Mouse (Mus musculus) stomach, embryonic 14.5 days (tissue): ENCODE data around the gene Macrod2. TPM values are rescaled to one million over a fixed set of nuclear protein-coding genes. Genes with fewer than 3 reads are reported as not detected.

Source experiments
- ATAC-seq: fragments of 200-750 bp; cut with Nextera tagmentation; 2 replicates; pipeline ENCODE4 v1.8.0; 2017; ENCODE audit warnings: low read depth, moderate TSS enrichment; ENCODE audit not compliant: insufficient number of reproducible peaks, insufficient read depth, low FRiP score
- H3K27ac ChIP-seq: fragments of 300-500 bp; sonication (generic); 2 replicates; pipeline ENCODE4 v1.5.1; 2014; ENCODE audit warnings: mild to moderate bottlenecking, low read length, moderate library complexity, mixed read lengths
- H3K27me3 ChIP-seq: fragments of 300-500 bp; sonication (generic); 2 replicates; pipeline ENCODE4 v1.6.1; 2014; ENCODE audit warnings: low read length, control low read depth, mixed read lengths; ENCODE audit not compliant: control insufficient read depth, insufficient read depth
- H3K36me3 ChIP-seq: fragments of 300-500 bp; sonication (generic); 2 replicates; pipeline ENCODE4 v1.6.1; 2014; ENCODE audit warnings: mild to moderate bottlenecking, control low read depth, low read length, moderate library complexity, mixed read lengths; ENCODE audit not compliant: control insufficient read depth, insufficient read depth
- H3K4me1 ChIP-seq: fragments of 300-500 bp; sonication (generic); 2 replicates; pipeline ENCODE4 v1.6.1; 2014; ENCODE audit warnings: low read length, control low read depth, mixed read lengths; ENCODE audit not compliant: control insufficient read depth, insufficient read depth
- H3K4me2 ChIP-seq: fragments of 300-500 bp; sonication (generic); replicated peaks from 2 replicates; pipeline ENCODE4 v1.6.1; 2014; ENCODE audit warnings: low read depth, low read length, control low read depth
- H3K4me3 ChIP-seq: fragments of 300-500 bp; sonication (generic); 2 replicates; pipeline ENCODE4 v1.5.1; 2014; ENCODE audit warnings: low read depth, low read length, control low read depth
- H3K9ac ChIP-seq: fragments of 300-500 bp; sonication (generic); replicated peaks from 2 replicates; pipeline ENCODE4 v1.6.1; 2014; ENCODE audit warnings: low read depth, mild to moderate bottlenecking, control low read depth, low read length, moderate library complexity, mixed read lengths
- H3K9me3 ChIP-seq: fragments of 300-500 bp; sonication (generic); 2 replicates; pipeline ENCODE4 v1.6.1; 2016; ENCODE audit warnings: low read depth, low read length, control low read depth; ENCODE audit not compliant: control insufficient read depth
- WGBS: fragments of 180-500 bp; shearing (Covaris S2); extraction: QIAGEN DNeasy Blood & Tissue Kit; methylation state at CpG from one replicate; pipeline ENCODE4 v1.1.7; 2014; 5-methylcytosine and 5-hydroxymethylcytosine counted together
- polyA plus RNA-seq: library from polyadenylated mRNA; unstranded; fragments of >200 nt; fragmentation: Nextera tagmentation; extraction: Ambion mirVana; gene quantifications from 2 replicates; pipeline ENCODE4 v1.2.1, GENCODE M21; 2014

Macrod2 gene
- polyA plus RNA-seq, 1 experiment from 2014 or later: 40.9 TPM

GRCm38 (mm10) chr2:140691403-140691802 is 296.3 kb downstream of the Macrod2 start:
- Histone ChIP-seq H3K4me3 (no peak overlapping the region), H3K4me1 (no peaks in the 10 kb centered on the region), H3K9ac (no peak overlapping the region), H3K27ac (no peak overlapping the region), H3K27me3 (no peaks in the 10 kb centered on the region), H3K36me3 (no peaks in the 10 kb centered on the region), H3K9me3 (no peaks in the 10 kb centered on the region), H3K4me2 (no peak overlapping the region)
- no peak for ATAC-seq
- WGBS: 75% methylated on average over 1 of the region's 1 CpGs

GRCm38 (mm10) chr2:140692461-140692860 is 297.4 kb downstream of the Macrod2 start:
- Histone ChIP-seq H3K27ac (no peak overlapping the region), H3K9ac (no peak overlapping the region), H3K4me2 (no peak overlapping the region), H3K27me3 (no peaks in the 10 kb centered on the region), H3K36me3 (no peaks in the 10 kb centered on the region), H3K4me1 (no peaks in the 10 kb centered on the region), H3K9me3 (no peaks in the 10 kb centered on the region), H3K4me3 (no peak overlapping the region)
- ATAC-seq: no peak
- 48% methylated on average over 4 of the region's 4 CpGs for WGBS

- ATAC-seq: no peak
- Histone ChIP-seq H3K36me3 (no peaks in the 10 kb centered on the region), H3K9ac (no peak overlapping the region), H3K9me3 (no peaks in the 10 kb centered on the region), H3K4me1 (no peaks in the 10 kb centered on the region), H3K27me3 (no peaks in the 10 kb centered on the region), H3K27ac (no peak overlapping the region), H3K4me2 (no peak overlapping the region), H3K4me3 (no peak overlapping the region)
- WGBS: 82% methylated on average over 5 of the region's 5 CpGs
These were observed 298.7 kb downstream of the Macrod2 start for GRCm38 (mm10) chr2:140693845-140694244.

- Histone ChIP-seq H3K9me3 (no peaks in the 10 kb centered on the region), H3K4me1 (no peaks in the 10 kb centered on the region), H3K4me2 (no peak overlapping the region), H3K27me3 (no peaks in the 10 kb centered on the region), H3K9ac (no peak overlapping the region), H3K36me3 (no peaks in the 10 kb centered on the region), H3K27ac (no peak overlapping the region), H3K4me3 (no peak overlapping the region)
- 46% methylated on average over 3 of the region's 3 CpGs for WGBS
- no peak for ATAC-seq
These were observed 303.5 kb downstream of the Macrod2 start for GRCm38 (mm10) chr2:140698585-140698984.

GRCm38 (mm10) chr2:140703377-140703776 is 308.3 kb downstream of the Macrod2 start:
- no peak overlapping the region for H3K4me3 ChIP-seq
- no peak overlapping the region for H3K9ac ChIP-seq
- H3K4me2 ChIP-seq: no peak overlapping the region

GRCm38 (mm10) chr2:140704146-140704545 is 309.0 kb downstream of the Macrod2 start:
- H3K9me3 ChIP-seq: no peaks in the 10 kb centered on the region
- H3K4me3 ChIP-seq: no peak overlapping the region
- no peaks in the 10 kb centered on the region for H3K4me1 ChIP-seq
- no peak overlapping the region for H3K27ac ChIP-seq
- H3K9ac ChIP-seq: no peak overlapping the region
- H3K27me3 ChIP-seq: no peaks in the 10 kb centered on the region
- 32% methylated on average over 3 of the region's 3 CpGs for WGBS
- ATAC-seq: no peak
- no peak overlapping the region for H3K4me2 ChIP-seq
- H3K36me3 ChIP-seq: no peaks in the 10 kb centered on the region

More at GRCm38 (mm10) chr2:140703377-140703776, 308.3 kb downstream of the Macrod2 start:
- Histone ChIP-seq H3K27ac (no peak overlapping the region), H3K27me3 (no peaks in the 10 kb centered on the region), H3K4me1 (no peaks in the 10 kb centered on the region), H3K36me3 (no peaks in the 10 kb centered on the region), H3K9me3 (no peaks in the 10 kb centered on the region)
- ATAC-seq: no peak
- 50% methylated on average over 4 of the region's 4 CpGs for WGBS

- 14% methylated on average over 2 of the region's 2 CpGs for WGBS
- ATAC-seq: no peak
- H3K9me3 ChIP-seq: no peaks in the 10 kb centered on the region
These were observed 310.2 kb downstream of the Macrod2 start for GRCm38 (mm10) chr2:140705278-140705677.

GRCm38 (mm10) chr2:140707550-140707949 is 312.4 kb downstream of the Macrod2 start:
- Histone ChIP-seq H3K27me3 (no peaks in the 10 kb centered on the region), H3K9ac (no peak overlapping the region), H3K27ac (no peak overlapping the region), H3K4me3 (no peak overlapping the region), H3K4me1 (no peaks in the 10 kb centered on the region), H3K9me3 (no peaks in the 10 kb centered on the region), H3K36me3 (no peaks in the 10 kb centered on the region), H3K4me2 (no peak overlapping the region)
- WGBS: 72% methylated on average over 5 of the region's 5 CpGs
- ATAC-seq: peak; percentile 49; the same call in 1 of the 2 replicates

More at GRCm38 (mm10) chr2:140705278-140705677, 310.2 kb downstream of the Macrod2 start:
- Histone ChIP-seq H3K4me2 (no peak overlapping the region), H3K27me3 (no peaks in the 10 kb centered on the region), H3K4me3 (no peak overlapping the region), H3K4me1 (no peaks in the 10 kb centered on the region), H3K9ac (no peak overlapping the region), H3K27ac (no peak overlapping the region), H3K36me3 (no peaks in the 10 kb centered on the region)

GRCm38 (mm10) chr2:140715822-140716221 is 320.7 kb downstream of the Macrod2 start:
- H3K36me3 ChIP-seq: no peaks in the 10 kb centered on the region
- no peak for ATAC-seq
- no peak overlapping the region for H3K27ac ChIP-seq
- no peak overlapping the region for H3K4me3 ChIP-seq
- H3K9ac ChIP-seq: no peak overlapping the region
- H3K9me3 ChIP-seq: no peaks in the 10 kb centered on the region
- no peaks in the 10 kb centered on the region for H3K4me1 ChIP-seq
- H3K4me2 ChIP-seq: no peak overlapping the region
- no peaks in the 10 kb centered on the region for H3K27me3 ChIP-seq
- 63% methylated on average over 4 of the region's 4 CpGs for WGBS
